Comparison of ENCODE assay signal across 19 mouse cellular contexts in the genomic region with DNA sequence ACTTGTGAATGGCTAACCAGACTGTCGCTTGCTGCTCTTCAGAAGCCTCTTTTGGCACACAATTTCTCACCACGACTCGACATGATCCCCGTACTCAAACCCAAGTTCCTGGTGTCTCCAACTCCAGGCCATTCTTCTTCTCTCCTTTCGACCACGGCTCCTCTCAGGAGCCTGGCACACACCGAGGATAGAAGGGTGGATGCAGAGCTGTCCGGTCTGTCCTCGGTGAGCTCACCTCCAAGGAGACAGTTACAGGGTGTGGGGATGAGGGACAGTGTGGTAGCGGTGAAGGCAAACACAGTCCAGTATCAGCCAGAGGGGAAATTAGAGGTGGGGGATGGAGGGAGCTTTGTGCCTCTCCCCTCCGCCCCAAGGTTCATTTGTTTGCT.
A peak's percentile ranks its signal among the peaks of the same experiment; 100 is the strongest.
DNase-seq lines count a peak whose midpoint lies in the region; ATAC-seq and TF ChIP-seq lines count a peak whose summit lies in the region.
"Had no signal": no experiment of that assay in that cellular context is flagged by ENCODE, and none has a peak within 500 bp of the region (broad histone marks: within the 10 kb centered on the region; RNA-seq: fewer than 3 reads in every experiment).

No protein-coding gene starts in this region.

- peak overlapping the region; percentile 40; the same call in 1 of the 2 replicates for H3K27ac ChIP-seq in forebrain, postnatal 0 days (ENCODE audit: low read depth, low read length)
- no peak overlapping the region for H3K27ac ChIP-seq in forebrain, embryonic 10.5 days
- peak overlapping the region; percentile 92 for H3K27ac ChIP-seq in left cerebral cortex, adult 2 months
- H3K27ac ChIP-seq: heart, embryonic 13.5 days; limb, embryonic 12.5 days; liver, embryonic 13.5 days had no signal

- peaks cover 25% of the 10 kb centered on the region for H3K36me3 ChIP-seq in forebrain, postnatal 0 days (ENCODE audit: insufficient read depth)
- peaks cover 83% of the 10 kb centered on the region for H3K36me3 ChIP-seq in forebrain, embryonic 10.5 days (replicated peaks)

- WGBS in forebrain, postnatal 0 days = 73% methylated on average over 11 of the region's 11 CpGs
- 94% methylated on average over 11 of the region's 11 CpGs for WGBS in forebrain, embryonic 10.5 days

- no peak for ATAC-seq in forebrain, postnatal 0 days
- ATAC-seq in CD4-positive, CD25-positive, alpha-beta regulatory T cell, adult 4 months = no peak

- H3K9me3 ChIP-seq in forebrain, postnatal 0 days (ENCODE audit: low read length) = no peaks in the 10 kb centered on the region
- H3K9me3 ChIP-seq in forebrain, embryonic 10.5 days = no peaks in the 10 kb centered on the region
- H3K9me3 ChIP-seq: heart, embryonic 13.5 days; limb, embryonic 12.5 days; liver, embryonic 13.5 days had no signal

- no peak overlapping the region for H3K4me3 ChIP-seq in forebrain, postnatal 0 days (ENCODE audit: low read depth, low read length)
- no peak overlapping the region for H3K4me3 ChIP-seq in forebrain, embryonic 10.5 days
- H3K4me3 ChIP-seq in left cerebral cortex, adult 2 months = no peak overlapping the region
- H3K4me3 ChIP-seq: heart, embryonic 13.5 days; limb, embryonic 12.5 days; liver, embryonic 13.5 days had no signal

- H3K4me1 ChIP-seq in forebrain, postnatal 0 days (ENCODE audit: insufficient read depth) = peaks cover 9% of the 10 kb centered on the region
- no peaks in the 10 kb centered on the region for H3K4me1 ChIP-seq in forebrain, embryonic 10.5 days
- H3K4me1 ChIP-seq: limb, embryonic 12.5 days had no signal

- H3K27me3 ChIP-seq in forebrain, postnatal 0 days (ENCODE audit: insufficient read depth, low read length) = no peaks in the 10 kb centered on the region
- no peaks in the 10 kb centered on the region for H3K27me3 ChIP-seq in forebrain, embryonic 10.5 days (ENCODE audit: poor library complexity, severe bottlenecking)
- H3K27me3 ChIP-seq: heart, embryonic 13.5 days; limb, embryonic 12.5 days; liver, embryonic 13.5 days had no signal

- TF ChIP-seq CTCF in forebrain, postnatal 0 days (IDR thresholded peaks at IDR 0.05; ENCODE audit: low read depth) = no peak
- TF ChIP-seq CTCF in left cerebral cortex, adult 2 months (IDR thresholded peaks at IDR 0.05) = no peak

- no peak for DNase-seq in forebrain, postnatal 0 days
- DNase-seq in forebrain, embryonic 10.5 days (ENCODE audit: extremely low spot score, low spot score) = no peak
- DNase-seq in left cerebral cortex, adult 2 months (ENCODE audit: extremely low spot score in 1 of 2, low spot score in 2 of 2) = no peak
- DNase-seq in left cerebral cortex, postnatal 10 days (ENCODE audit: extremely low spot score in 1 of 2, low spot score in 2 of 2) = no peak
- DNase-seq in cerebellum, adult 18-20 months = peak; percentile 16 to 42
- DNase-seq in cerebellum, postnatal 10 days = peak; percentile 46 to 48
- no peak for DNase-seq in frontal cortex, postnatal 10 days (ENCODE audit: low spot score in 2 of 2)
- DNase-seq: B cell, adult 2 months; embryo, embryonic 11 days; kidney, adult 2 months; kidney, postnatal 25 days; liver, embryonic 13.5 days; lung, postnatal 36 days; retina, postnatal 1 day; thymus, postnatal 36 days had no signal

- no peak overlapping the region for H3K9ac ChIP-seq in forebrain, postnatal 0 days
- H3K9ac ChIP-seq: heart, embryonic 13.5 days; limb, embryonic 12.5 days; liver, embryonic 13.5 days; lung, embryonic 14.5 days had no signal

- intact Hi-C loops in left cerebral cortex, adult 2 months (cut with DNase I) = no loop called here
- intact Hi-C loops in left cerebral cortex, postnatal 10 days (cut with DNase I) = no loop called here

- no peak overlapping the region for H3K4me2 ChIP-seq in forebrain, postnatal 0 days (ENCODE audit: low read depth)
- H3K4me2 ChIP-seq: heart, embryonic 13.5 days; limb, embryonic 12.5 days; liver, embryonic 13.5 days; lung, embryonic 14.5 days had no signal

Comparison
In these comparisons a context has a peak if more than half of its experiments do, and no peak if none do; other contexts are left out.
1. DNase-seq: peak in cerebellum, adult 18-20 months (2 of 2) and cerebellum, postnatal 10 days (2 of 2); none in forebrain, postnatal 0 days (single experiment), forebrain, embryonic 10.5 days (single experiment), left cerebral cortex, adult 2 months (0 of 2), left cerebral cortex, postnatal 10 days (0 of 2) and frontal cortex, postnatal 10 days (0 of 2).